Mouse (Mus musculus) CH12.LX (cell line): ENCODE data around the gene Bscl2. TPM values are rescaled to one million over a fixed set of nuclear protein-coding genes. Genes with fewer than 3 reads are reported as not detected.

Experiments
- DNase-seq: peaks from one replicate; pipeline ENCODE4 v3.0.0-alpha.2; 2013; ENCODE audit errors: extremely low read depth
- H3K27ac ChIP-seq: 2 replicates; pipeline ENCODE4 v1.5.1; 2012; ENCODE audit warnings: low read depth, mild to moderate bottlenecking, control low read depth, moderate library complexity; ENCODE audit not compliant: insufficient read depth
- H3K27me3 ChIP-seq: replicated peaks from 2 replicates; pipeline ENCODE3; 2012; ENCODE audit warnings: inconsistent platforms
- H3K36me3 ChIP-seq, 2 experiments: replicated peaks in 1 of 2; 2 replicates each; pipeline versions ENCODE3 to v1.6.1; 2012; ENCODE audit warnings: inconsistent platforms in 1 of 2, low read length in 1 of 2, mild to moderate bottlenecking in 1 of 2, mixed read lengths in 1 of 2, moderate library complexity in 1 of 2; ENCODE audit not compliant: control insufficient read depth in 1 of 2, insufficient read depth in 1 of 2
- H3K4me1 ChIP-seq, 2 experiments: 2 replicates each; pipeline ENCODE4 v1.6.1; 2012; ENCODE audit warnings: inconsistent platforms in 1 of 2, moderate library complexity in 1 of 2; ENCODE audit not compliant: insufficient read depth in 2 of 2, control insufficient read depth in 1 of 2
- H3K4me2 ChIP-seq: 2 replicates; pipeline ENCODE4 v1.6.1; 2012; ENCODE audit warnings: low read depth, mild to moderate bottlenecking, control low read depth; ENCODE audit not compliant: poor library complexity, insufficient read depth, severe bottlenecking
- H3K4me3 ChIP-seq, 3 experiments: fragments of 150-350 bp in 1 of 3; sonication (generic) in 1 of 3; replicated peaks in 1 of 3; 2 replicates each; pipeline versions ENCODE3 to v1.5.1; 2011 to 2012; ENCODE audit warnings: low read depth in 2 of 3, low read length in 2 of 3, mild to moderate bottlenecking in 2 of 3, moderate library complexity in 2 of 3, control low read depth in 1 of 3, improper control_type of control experiment in 1 of 3, inconsistent platforms in 1 of 3, mixed read lengths in 1 of 3; ENCODE audit not compliant: poor library complexity in 1 of 3
- H3K79me2 ChIP-seq: replicated peaks from 2 replicates; pipeline ENCODE4 v1.6.1; 2012; ENCODE audit warnings: mild to moderate bottlenecking, moderate library complexity; ENCODE audit not compliant: control insufficient read depth, poor library complexity, insufficient read depth, severe bottlenecking; ENCODE audit errors: extremely low read depth
- H3K9ac ChIP-seq: 2 replicates; pipeline ENCODE4 v1.6.1; 2012; ENCODE audit warnings: low read depth, mild to moderate bottlenecking, control low read depth, moderate library complexity; ENCODE audit not compliant: insufficient read depth
- H3K9me3 ChIP-seq: replicated peaks from 2 replicates; pipeline ENCODE3; 2012; ENCODE audit warnings: low read length, inconsistent platforms, mixed read lengths
- BHLHE40 ChIP-seq: IDR thresholded peaks from 2 replicates; pipeline ENCODE4 v1.6.1; 2011; ENCODE audit warnings: mild to moderate bottlenecking, low read depth, low read length, improper control_type of control experiment
- CHD1 ChIP-seq: IDR thresholded peaks from 2 replicates; pipeline ENCODE4 v1.6.1; 2012; ENCODE audit warnings: low read depth, low read length, improper control_type of control experiment, inconsistent platforms
- CHD2 ChIP-seq: IDR thresholded peaks from 2 replicates; pipeline ENCODE4 v1.6.1; 2011; ENCODE audit warnings: low read length, improper control_type of control experiment
- CTCF ChIP-seq, 2 experiments: IDR thresholded peaks in 1 of 2; conservative IDR thresholded peaks in 1 of 2; 2 replicates each; pipeline ENCODE4 v1.5.1; 2011 to 2012; ENCODE audit warnings: low read depth in 2 of 2, low read length in 2 of 2, improper control_type of control experiment in 1 of 2, inconsistent platforms in 1 of 2, mild to moderate bottlenecking in 1 of 2, moderate library complexity in 1 of 2
- EP300 ChIP-seq: IDR thresholded peaks from 2 replicates; pipeline ENCODE4 v1.6.1; 2011; ENCODE audit warnings: low read length, improper control_type of control experiment
- ETS1 ChIP-seq: conservative IDR thresholded peaks from 2 replicates; pipeline ENCODE4 v1.6.1; 2012; ENCODE audit warnings: low read depth, mild to moderate bottlenecking, inconsistent platforms, low read length, improper control_type of control experiment, moderate library complexity
- GABPA ChIP-seq: IDR thresholded peaks from 2 replicates; pipeline ENCODE4 v1.6.1; 2012; ENCODE audit warnings: low read depth, low read length, improper control_type of control experiment, inconsistent platforms; ENCODE audit not compliant: insufficient replicate concordance
- HCFC1 ChIP-seq: IDR thresholded peaks from 2 replicates; pipeline ENCODE4 v1.6.1; 2012; ENCODE audit warnings: low read depth, mild to moderate bottlenecking, inconsistent platforms, low read length, improper control_type of control experiment
- JUN ChIP-seq: IDR thresholded peaks from 2 replicates; pipeline ENCODE4 v1.6.1; 2011; ENCODE audit warnings: low read depth, mild to moderate bottlenecking, low read length, improper control_type of control experiment, moderate library complexity; ENCODE audit not compliant: insufficient read depth
- JUND ChIP-seq: conservative IDR thresholded peaks from 2 replicates; pipeline ENCODE4 v1.6.1; 2011; ENCODE audit warnings: low read depth, low read length, improper control_type of control experiment
- MAFK ChIP-seq: IDR thresholded peaks from 2 replicates; pipeline ENCODE4 v1.6.1; 2011; ENCODE audit warnings: low read length, improper control_type of control experiment; ENCODE audit not compliant: insufficient replicate concordance
- MAX ChIP-seq: IDR thresholded peaks from 2 replicates; pipeline ENCODE4 v1.6.1; 2011; ENCODE audit warnings: low read length, improper control_type of control experiment
- MYC ChIP-seq: IDR thresholded peaks from 2 replicates; pipeline ENCODE4 v1.6.1; 2011; ENCODE audit warnings: low read depth, mild to moderate bottlenecking, improper control_type of control experiment, low read length
- NELFE ChIP-seq: IDR thresholded peaks from 2 replicates; pipeline ENCODE4 v1.6.1; 2011; ENCODE audit warnings: low read depth, low read length, improper control_type of control experiment
- NRF1 ChIP-seq: IDR thresholded peaks from 2 replicates; pipeline ENCODE4 v1.6.1; 2014; ENCODE audit warnings: low read depth, mild to moderate bottlenecking, inconsistent platforms, low read length, improper control_type of control experiment, moderate library complexity
- POLR2A ChIP-seq: IDR thresholded peaks from 2 replicates; pipeline ENCODE4 v1.6.1; 2011; ENCODE audit warnings: low read depth, mild to moderate bottlenecking, improper control_type of control experiment, low read length
- POLR2AphosphoS2 ChIP-seq: IDR thresholded peaks from 2 replicates; pipeline ENCODE4 v1.6.1; 2011; ENCODE audit warnings: low read depth, low read length, improper control_type of control experiment
- RAD21 ChIP-seq: IDR thresholded peaks from 2 replicates; pipeline ENCODE4 v1.6.1; 2011; ENCODE audit warnings: low read depth, mild to moderate bottlenecking, low read length, improper control_type of control experiment, moderate library complexity
- RCOR1 ChIP-seq: conservative IDR thresholded peaks from 2 replicates; pipeline ENCODE4 v1.6.1; 2012; ENCODE audit warnings: low read depth, mild to moderate bottlenecking, inconsistent platforms, low read length, improper control_type of control experiment
- SIN3A ChIP-seq: IDR thresholded peaks from 2 replicates; pipeline ENCODE4 v1.6.1; 2012; ENCODE audit warnings: low read length, improper control_type of control experiment, inconsistent platforms
- SMC3 ChIP-seq: IDR thresholded peaks from 2 replicates; pipeline ENCODE4 v1.6.1; 2011; ENCODE audit warnings: low read depth, low read length, improper control_type of control experiment
- TBP ChIP-seq: conservative IDR thresholded peaks from 2 replicates; pipeline ENCODE4 v1.6.1; 2011; ENCODE audit warnings: low read depth, low read length, improper control_type of control experiment
- TCF12 ChIP-seq: IDR thresholded peaks from 2 replicates; pipeline ENCODE4 v1.6.1; 2014; ENCODE audit warnings: low read depth, mild to moderate bottlenecking, inconsistent platforms, low read length, improper control_type of control experiment
- USF1 ChIP-seq: IDR thresholded peaks from 2 replicates; pipeline ENCODE4 v1.6.1; 2014; ENCODE audit warnings: low read depth, mild to moderate bottlenecking, inconsistent platforms, low read length, improper control_type of control experiment
- USF2 ChIP-seq: conservative IDR thresholded peaks from 2 replicates; pipeline ENCODE4 v1.6.1; 2011; ENCODE audit warnings: low read depth, low read length, improper control_type of control experiment
- dilution Hi-C: fragments of 300-500 bp; cut with MboI; formaldehyde crosslinking; loops from 2 replicates; pipeline ENCODE4 v1.14.3; 2020; ENCODE audit warnings: low sequenced_read_pairs; ENCODE audit not compliant: extremely low pct_unique_long_range_greater_than_20kb, extremely low pct_ligation_motif_present
- in situ Hi-C: fragments of 300-500 bp; cut with MboI; formaldehyde crosslinking; loops from 3 replicates; pipeline ENCODE4 v1.14.3; 2019; ENCODE audit warnings: low sequenced_read_pairs, low pct_ligation_motif_present, low pct_unique_long_range_greater_than_20kb, mixed read lengths
- polyA plus RNA-seq: library from polyadenylated mRNA; unstranded; fragments of >175 nt; gene quantifications from 2 replicates; pipeline ENCODE4 v1.2.1, GENCODE M21; 2012; ENCODE audit warnings: low read depth; ENCODE audit not compliant: insufficient read length
- total RNA-seq, 2 experiments: library from RNA; depleted of rRNA; stranded (reverse); fragments of 300-350 nt in 1 of 2; fragments of >200 nt in 1 of 2; gene quantifications; 2 replicates each; pipeline ENCODE4 v1.2.3; 2012 to 2014

Bscl2 gene
- total and polyA plus RNA-seq, 3 experiments: 30.9 to 117 (median 51.6) TPM

DNA sequence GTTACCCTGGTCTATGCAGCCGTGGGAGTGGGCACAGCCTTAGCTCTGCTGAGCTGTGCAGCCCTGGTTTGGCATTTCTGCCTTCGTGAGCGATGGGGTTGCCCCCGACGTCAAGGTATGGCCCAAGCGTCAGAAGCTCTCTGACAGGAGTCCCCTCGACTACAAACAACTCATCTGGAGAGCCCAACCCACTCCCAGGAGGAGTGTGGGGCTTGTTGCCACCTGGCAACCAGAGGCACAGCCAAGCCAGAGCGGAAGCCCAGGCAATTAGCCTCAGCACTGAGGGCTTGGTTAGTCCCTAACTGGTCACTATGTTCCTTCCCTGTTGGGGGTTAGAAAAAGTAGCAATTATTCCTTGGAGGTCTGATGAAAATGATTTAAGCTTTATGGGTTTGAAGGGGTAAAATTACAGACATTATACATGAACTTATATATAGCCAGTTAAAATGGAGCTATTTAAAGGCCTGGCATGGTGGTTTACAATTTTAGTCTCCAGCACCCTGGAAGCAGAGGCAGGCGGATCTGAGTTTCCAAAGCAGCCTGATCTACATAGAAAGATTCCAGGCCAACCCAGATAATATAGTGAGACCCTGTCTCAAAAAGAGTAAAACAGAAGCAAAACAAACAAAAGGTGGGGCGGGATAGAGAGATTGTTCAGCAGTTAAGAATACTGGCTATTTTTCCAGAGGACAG is 15.1 kb downstream of the Bscl2 start:
- H3K4me2 ChIP-seq: no peak overlapping the region
- dilution Hi-C loops: no loop called here
- no peak overlapping the region for H3K4me3 ChIP-seq
- no peaks in the 10 kb centered on the region for H3K27me3 ChIP-seq
- no peak overlapping the region for H3K27ac ChIP-seq
- in situ Hi-C loops: no loop called here
- H3K4me1 ChIP-seq: no peaks in the 10 kb centered on the region
- H3K9ac ChIP-seq: no peak overlapping the region
- no peak for TF ChIP-seq CTCF (conservative IDR thresholded peaks at IDR 0.05 in 1 of 2, IDR thresholded peaks at IDR 0.05 in 1 of 2; ENCODE audit: low read depth in 2 of 2, low read length in 2 of 2)
- TF ChIP-seq POLR2A: no peak
- TF ChIP-seq GABPA: no peak
- no peak for TF ChIP-seq TCF12
- TF ChIP-seq MYC: no peak
- TF ChIP-seq NRF1: no peak
- H3K9me3 ChIP-seq: no peaks in the 10 kb centered on the region
- peaks cover 12 to 20% of the 10 kb centered on the region in 2 experiments for H3K36me3 ChIP-seq
- no peak for DNase-seq
- no peaks in the 10 kb centered on the region for H3K79me2 ChIP-seq

- H3K9me3 ChIP-seq: no peaks in the 10 kb centered on the region
- no peak for TF ChIP-seq JUND
- TF ChIP-seq RCOR1: no peak
- TF ChIP-seq CHD2: no peak
- TF ChIP-seq CHD1: no peak
- no peak for TF ChIP-seq MAFK
- no peak for TF ChIP-seq TBP
- TF ChIP-seq USF2: no peak
- TF ChIP-seq HCFC1: no peak
- no peak for TF ChIP-seq CTCF (conservative IDR thresholded peaks at IDR 0.05 in 1 of 2, IDR thresholded peaks at IDR 0.05 in 1 of 2; ENCODE audit: low read depth in 2 of 2, low read length in 2 of 2)
- no peak overlapping the region for H3K9ac ChIP-seq
- DNase-seq: no peak
- no peaks in the 10 kb centered on the region for H3K27me3 ChIP-seq
- dilution Hi-C loops (no loop called here), in situ Hi-C loops (no loop called here)
- H3K27ac ChIP-seq: no peak overlapping the region
- H3K4me3 ChIP-seq: no peak overlapping the region
- H3K4me2 ChIP-seq: no peak overlapping the region
- H3K36me3 ChIP-seq: peaks cover 5 to 13% of the 10 kb centered on the region in 2 experiments
- no peaks in the 10 kb centered on the region for H3K79me2 ChIP-seq
- no peaks in the 10 kb centered on the region for H3K4me1 ChIP-seq
These were observed 15.8 kb downstream of the Bscl2 start for GRCm38 (mm10) chr19:8853117-8853516.

GRCm38 (mm10) chr19:8857689-8858088 is 20.4 kb downstream of the Bscl2 start:
- H3K4me3 ChIP-seq: no peak overlapping the region
- H3K27me3 ChIP-seq: no peaks in the 10 kb centered on the region
- H3K79me2 ChIP-seq: no peaks in the 10 kb centered on the region
- dilution Hi-C loops (no loop called here), in situ Hi-C loops (loop anchor here (5.0 kb wide), 1 partner anchor 245 kb away; no protein-coding TSS in a partner anchor)
- H3K9ac ChIP-seq: no peak overlapping the region
- no peak for DNase-seq
- H3K4me2 ChIP-seq: no peak overlapping the region
- H3K4me1 ChIP-seq: no peaks in the 10 kb centered on the region; a peak in 1 of 4 replicates
- TF ChIP-seq RAD21 (peak; percentile 67), SMC3 (peak; percentile 49), ETS1 (no peak), EP300 (no peak), JUN (no peak), CHD2 (no peak), BHLHE40 (peak; percentile 62), MYC (peak; percentile 79), CTCF (conservative IDR thresholded peaks at IDR 0.05 in 1 of 2, IDR thresholded peaks at IDR 0.05 in 1 of 2; ENCODE audit: low read depth in 2 of 2, low read length in 2 of 2) (peak; percentile 34 to 73; a peak in 3 of 4 replicates), NELFE (no peak), POLR2AphosphoS2 (no peak), MAX (0 out of 2 replicates have a peak, but pooled peaks have one; percentile 23), MAFK (peak; percentile 98), USF1 (peak; percentile 25; the same call in 1 of the 2 replicates), SIN3A (0 out of 2 replicates have a peak, but pooled peaks have one; percentile 28)
- no peaks in the 10 kb centered on the region for H3K9me3 ChIP-seq
- H3K36me3 ChIP-seq: no peaks in the 10 kb centered on the region
- no peak overlapping the region for H3K27ac ChIP-seq
